Mouse (Mus musculus) C2C12 (cell line): ENCODE data around the gene Hyal3. TPM values are rescaled to one million over a fixed set of nuclear protein-coding genes. Genes with fewer than 3 reads are reported as not detected.

Experiments
- H3K27me3 ChIP-seq: one replicate; pipeline ENCODE4 v1.6.1; 2011; ENCODE audit not compliant: control insufficient read depth, insufficient read depth, insufficient read length
- H3K36me3 ChIP-seq: one replicate; pipeline ENCODE4 v1.6.1; 2011; ENCODE audit not compliant: control insufficient read depth, insufficient read depth
- H3K4me3 ChIP-seq: one replicate; pipeline ENCODE4 v1.5.1; 2011; ENCODE audit warnings: mild to moderate bottlenecking, control low read depth; ENCODE audit not compliant: poor library complexity, insufficient read depth, severe bottlenecking
- H3K79me2 ChIP-seq: one replicate; pipeline ENCODE4 v1.6.1; 2011; ENCODE audit not compliant: control insufficient read depth, insufficient read depth
- H3K79me3 ChIP-seq: one replicate; pipeline ENCODE4 v1.6.1; 2011; ENCODE audit warnings: low read depth, control low read depth
- H3ac ChIP-seq: one replicate; pipeline ENCODE3; 2011; ENCODE audit warnings: low read depth; ENCODE audit not compliant: control insufficient read depth, insufficient read length
- CEBPB ChIP-seq: IDR thresholded peaks from one replicate; pipeline ENCODE4 v1.6.1; 2011; ENCODE audit warnings: low read depth, mild to moderate bottlenecking, control low read depth, moderate library complexity
- CTCF ChIP-seq: IDR thresholded peaks from one replicate; pipeline ENCODE4 v1.5.1; 2011; ENCODE audit not compliant: control insufficient read depth, insufficient read depth, insufficient read length
- FOSL1 ChIP-seq: IDR thresholded peaks from one replicate; pipeline ENCODE4 v1.8.0; 2011; ENCODE audit warnings: mild to moderate bottlenecking, low read length; ENCODE audit not compliant: poor library complexity, insufficient read depth, severe bottlenecking
- MAX ChIP-seq: IDR thresholded peaks from one replicate; pipeline ENCODE4 v1.6.1; 2011; ENCODE audit warnings: mild to moderate bottlenecking, control low read depth
- MYOD1 ChIP-seq: IDR thresholded peaks from one replicate; pipeline ENCODE4 v1.6.1; 2011; ENCODE audit warnings: low read depth; ENCODE audit not compliant: control insufficient read depth, insufficient read length
- MYOG ChIP-seq: IDR thresholded peaks from one replicate; pipeline ENCODE4 v1.6.1; 2011; ENCODE audit not compliant: control insufficient read depth, insufficient read length; ENCODE audit errors: extremely low read depth
- USF1 ChIP-seq: IDR thresholded peaks from one replicate; pipeline ENCODE4 v1.6.1; 2011; ENCODE audit warnings: low read depth, mild to moderate bottlenecking, control low read depth, moderate library complexity
- polyA plus RNA-seq: library from polyadenylated mRNA; unstranded; fragments of >200 nt; fragmentation: generic; extraction: Trizol; gene quantifications from one replicate; pipeline ENCODE4 v1.2.1, GENCODE M21; 2012; ENCODE audit warnings: missing spikeins

Gene Hyal3
- polyA plus RNA-seq, 1 experiment = 0.28 TPM

DNA sequence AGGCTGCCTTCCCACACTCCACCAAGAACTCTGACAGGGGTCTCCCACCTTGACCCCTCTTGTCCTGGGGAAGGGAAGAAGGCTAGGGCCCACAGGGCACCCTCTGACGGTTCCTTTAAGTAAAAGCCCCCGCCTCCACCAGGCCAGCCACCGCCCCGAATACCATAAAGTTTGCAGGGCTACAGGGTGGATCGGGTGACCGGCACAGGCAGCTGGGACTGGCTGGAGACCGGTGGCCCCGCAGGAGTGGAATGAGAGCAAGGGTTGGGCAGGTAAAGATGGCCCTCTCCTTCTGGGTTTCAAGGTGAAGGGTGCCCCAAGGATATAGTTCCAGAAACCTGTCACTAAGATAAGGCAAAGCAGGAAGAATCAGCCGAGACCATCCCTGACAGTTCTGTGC lies 26.0 kb downstream of the Hyal3 start:
- no peaks in the 10 kb centered on the region for H3K79me3 ChIP-seq
- H3K27me3 ChIP-seq = no peaks in the 10 kb centered on the region
- no peaks in the 10 kb centered on the region for H3K79me2 ChIP-seq
- TF ChIP-seq CEBPB = no peak
- no peak for TF ChIP-seq MYOG
- no peak for TF ChIP-seq CTCF
- TF ChIP-seq FOSL1 = no peak
- TF ChIP-seq MYOD1 = no peak
- no peak for TF ChIP-seq USF1
- no peak for TF ChIP-seq MAX
- H3K36me3 ChIP-seq = no peaks in the 10 kb centered on the region
- H3ac ChIP-seq = no peak overlapping the region
- H3K4me3 ChIP-seq = no peak overlapping the region

GRCm38 (mm10) chr9:107607036-107607435 lies 26.4 kb downstream of the Hyal3 start:
- no peaks in the 10 kb centered on the region for H3K36me3 ChIP-seq
- no peak overlapping the region for H3ac ChIP-seq
- H3K79me2 ChIP-seq = no peaks in the 10 kb centered on the region
- no peaks in the 10 kb centered on the region for H3K27me3 ChIP-seq
- H3K79me3 ChIP-seq = no peaks in the 10 kb centered on the region
- no peak overlapping the region for H3K4me3 ChIP-seq
- TF ChIP-seq MYOD1 (no peak), MAX (no peak), CTCF (no peak), FOSL1 (no peak), MYOG (no peak), USF1 (no peak), CEBPB (no peak)

DNA sequence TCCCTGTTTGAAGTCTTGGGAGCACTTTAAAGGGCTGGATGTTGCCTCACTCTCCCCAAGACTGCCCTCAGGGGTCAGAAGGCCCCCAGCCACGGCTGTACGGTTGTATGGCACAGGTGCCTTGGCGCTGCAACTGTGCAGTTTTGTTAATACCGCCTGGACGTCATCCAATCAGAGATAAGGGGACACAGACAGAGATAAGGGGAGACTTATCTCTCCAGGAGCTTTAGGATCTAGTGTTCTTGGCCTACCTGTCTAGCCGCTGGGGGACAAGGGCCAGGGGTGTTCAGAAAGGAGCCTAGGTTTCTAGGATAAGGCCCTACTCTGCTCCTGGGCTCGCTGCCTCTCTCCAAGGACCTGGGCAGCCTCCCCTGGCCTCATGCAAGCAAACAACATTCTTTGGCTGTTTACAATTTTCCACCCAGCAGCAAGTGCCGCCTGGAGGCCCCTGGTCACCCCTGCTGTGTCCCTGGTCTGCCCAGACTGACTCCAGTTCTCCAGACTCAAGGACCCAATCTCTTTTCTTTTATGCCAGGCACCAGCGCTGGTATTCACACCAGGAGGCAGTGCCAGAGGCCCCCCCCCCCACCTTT lies 27.1 kb downstream of the Hyal3 start:
- Histone ChIP-seq H3ac (no peak overlapping the region), H3K27me3 (no peaks in the 10 kb centered on the region), H3K79me3 (no peaks in the 10 kb centered on the region), H3K4me3 (no peak overlapping the region), H3K36me3 (no peaks in the 10 kb centered on the region), H3K79me2 (no peaks in the 10 kb centered on the region)
- TF ChIP-seq FOSL1 = no peak
- TF ChIP-seq USF1 = no peak
- no peak for TF ChIP-seq CTCF
- no peak for TF ChIP-seq MYOD1
- no peak for TF ChIP-seq MAX
- TF ChIP-seq CEBPB = no peak
- no peak for TF ChIP-seq MYOG

DNA sequence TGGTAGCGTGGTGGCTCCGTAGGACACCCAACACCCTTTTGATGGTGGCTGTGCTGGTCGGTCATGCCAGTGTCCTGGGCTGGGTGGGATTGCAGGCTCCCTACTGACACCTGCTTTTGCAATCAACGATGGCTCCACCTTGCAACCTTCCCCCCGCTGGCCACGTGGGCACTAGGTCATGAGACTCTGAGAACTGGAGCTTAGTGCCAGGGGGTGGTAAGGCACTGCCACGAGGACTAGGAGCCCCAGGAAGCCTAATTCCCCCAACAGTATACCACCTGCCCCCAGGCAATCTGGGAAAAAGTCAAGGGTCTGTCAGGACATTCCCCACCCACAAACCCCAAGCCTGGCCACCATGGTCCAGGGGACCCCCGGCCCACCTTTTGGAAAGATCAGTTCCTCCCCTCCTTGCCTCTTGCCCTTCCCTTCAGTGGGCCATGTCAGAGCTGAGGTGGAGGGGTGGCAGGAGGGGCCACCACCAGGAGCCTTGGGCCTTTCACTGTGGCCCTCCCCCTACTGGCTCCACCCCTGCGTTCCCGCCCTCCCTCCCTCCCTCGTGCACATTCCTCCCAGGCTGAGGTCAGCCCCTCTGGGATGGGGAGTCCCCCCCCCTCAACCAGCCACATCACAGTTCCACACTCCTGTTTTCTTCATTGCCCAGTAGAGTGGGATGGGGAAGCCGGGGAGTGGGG lies 28.3 kb downstream of the Hyal3 start, which contains the start of gene Sema3b:
Gene Sema3b, minus strand, starts transcription at position 489 of the 692 bp plus-strand sequence.
- peaks cover 4% of the 10 kb centered on the region for H3K36me3 ChIP-seq
- H3K79me3 ChIP-seq = no peaks in the 10 kb centered on the region
- no peaks in the 10 kb centered on the region for H3K27me3 ChIP-seq
- no peaks in the 10 kb centered on the region for H3K79me2 ChIP-seq
- H3K4me3 ChIP-seq = no peak within 1 kb of the TSS
- H3ac ChIP-seq = no peak within 1 kb of the TSS
- TF ChIP-seq CEBPB (no peak), FOSL1 (no peak), MYOG (no peak), MYOD1 (no peak), MAX (no peak), CTCF (no peak), USF1 (no peak)

- H3K4me3 ChIP-seq = no peak overlapping the region
- no peaks in the 10 kb centered on the region for H3K27me3 ChIP-seq
- H3K79me2 ChIP-seq = no peaks in the 10 kb centered on the region
- no peaks in the 10 kb centered on the region for H3K79me3 ChIP-seq
- H3K36me3 ChIP-seq = peaks cover 8% of the 10 kb centered on the region
- no peak overlapping the region for H3ac ChIP-seq
- TF ChIP-seq MYOG = no peak
- TF ChIP-seq CEBPB = no peak
- TF ChIP-seq MYOD1 = no peak
- TF ChIP-seq MAX = no peak
- no peak for TF ChIP-seq CTCF
- no peak for TF ChIP-seq USF1
- no peak for TF ChIP-seq FOSL1
Observed at GRCm38 (mm10) chr9:107609433-107609830, 28.8 kb downstream of the Hyal3 start.
